Mouse (Mus musculus): Measurements from ENCODE around the gene Triobp. TPM values are rescaled to one million over a fixed set of nuclear protein-coding genes. Genes with fewer than 3 reads are reported as not detected.
"Not testable (repeated sequence)": the region's sequence is repeated elsewhere in the genome, so short reads cannot be mapped to it uniquely, and the experiment has no call there.

Triobp gene
- polyA plus RNA-seq, 1 experiment from 2014 or later, result 21.0 TPM

- Histone ChIP-seq H3K9me3 (replicated peaks) (no peaks in the 10 kb centered on the region), H3K4me2 (peak within 1 kb of the TSS; percentile 89), H3K27me3 (replicated peaks) (peaks cover 94% of the 10 kb centered on the region), H3K9ac (peak within 1 kb of the TSS; percentile 91), H3K4me3 (peak within 1 kb of the TSS; percentile 65), H3K4me1 (peaks cover 61% of the 10 kb centered on the region), H3K27ac (peak within 1 kb of the TSS; percentile 85), H3K36me3 (no peaks in the 10 kb centered on the region)
- ATAC-seq, result peak; percentile 38
- WGBS (ENCODE audit: insufficient replicate concordance), result under 1% methylated on average over 58 of the region's 58 CpGs
Observed at GRCm38 (mm10) chr15:79028237-79028738, 80.8 kb downstream of the Triobp start, which contains the start of gene H1f0. Gene H1f0, plus strand, starts transcription at chr15:79028450.

DNA sequence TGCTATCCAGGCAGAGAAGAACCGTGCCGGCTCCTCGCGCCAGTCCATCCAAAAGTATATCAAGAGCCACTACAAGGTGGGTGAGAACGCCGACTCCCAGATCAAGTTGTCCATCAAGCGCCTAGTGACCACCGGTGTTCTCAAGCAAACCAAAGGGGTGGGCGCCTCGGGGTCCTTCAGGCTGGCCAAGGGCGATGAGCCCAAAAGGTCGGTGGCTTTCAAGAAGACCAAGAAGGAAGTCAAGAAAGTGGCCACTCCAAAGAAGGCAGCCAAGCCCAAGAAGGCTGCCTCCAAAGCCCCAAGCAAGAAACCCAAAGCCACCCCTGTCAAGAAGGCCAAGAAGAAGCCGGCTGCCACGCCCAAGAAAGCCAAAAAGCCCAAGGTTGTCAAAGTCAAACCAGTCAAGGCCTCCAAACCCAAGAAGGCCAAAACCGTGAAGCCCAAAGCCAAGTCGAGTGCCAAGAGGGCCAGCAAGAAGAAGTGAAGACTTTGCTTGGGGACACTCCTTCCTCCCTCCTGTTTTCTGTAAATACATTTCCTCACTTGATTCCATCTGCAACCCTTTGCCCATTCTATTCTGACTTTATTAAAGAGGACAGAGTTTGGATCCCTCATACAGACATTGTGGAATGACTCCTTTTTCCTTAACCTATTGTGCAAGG, 81.4 kb downstream of the Triobp start:
- H3K4me3 ChIP-seq, result peak overlapping the region; percentile 65
- 23% methylated on average over 16 of the region's 16 CpGs for WGBS (ENCODE audit: insufficient replicate concordance)
- no peaks in the 10 kb centered on the region for H3K9me3 ChIP-seq (replicated peaks)
- peak overlapping the region; percentile 89 for H3K4me2 ChIP-seq
- H3K27me3 ChIP-seq (replicated peaks), result peaks cover 92% of the 10 kb centered on the region
- ATAC-seq, result no peak
- H3K9ac ChIP-seq, result peak overlapping the region; percentile 91
- H3K27ac ChIP-seq, result peak overlapping the region; percentile 85
- H3K36me3 ChIP-seq, result no peaks in the 10 kb centered on the region
- H3K4me1 ChIP-seq, result peaks cover 56% of the 10 kb centered on the region

DNA sequence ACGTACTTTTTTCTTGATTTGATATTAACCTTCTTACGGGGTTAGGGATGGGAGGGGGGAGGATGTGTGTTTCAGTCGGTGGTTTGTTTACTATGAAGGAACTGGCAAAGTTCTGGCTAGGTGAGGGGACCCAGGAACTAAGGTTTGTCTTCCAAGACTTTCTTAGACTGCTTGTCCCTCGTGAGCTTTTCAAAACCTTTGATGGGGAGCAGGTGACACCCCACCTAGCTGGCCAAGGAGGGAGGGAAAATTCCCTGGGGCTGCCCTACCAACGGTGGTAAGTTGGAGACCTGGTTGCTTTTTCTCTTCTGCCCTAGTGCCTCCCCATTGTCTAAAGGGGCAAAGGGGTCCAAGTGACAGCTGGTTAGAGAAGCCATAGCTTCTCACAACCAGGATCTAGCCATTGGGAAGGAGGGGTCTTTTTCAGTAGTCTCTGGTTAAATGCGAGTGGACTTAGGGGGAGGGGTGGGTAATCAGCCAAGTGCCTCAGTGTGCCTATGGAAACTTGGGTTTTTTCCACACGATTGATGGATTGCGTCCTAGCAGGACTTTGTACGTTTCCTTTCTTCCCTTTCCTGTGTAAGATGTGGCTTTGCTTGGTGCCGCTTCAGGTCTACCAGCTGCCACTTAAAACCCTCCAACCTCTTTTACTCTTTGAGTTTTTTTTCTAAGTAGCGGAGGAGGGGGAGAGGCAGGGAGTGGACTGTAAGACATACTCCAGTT, 82.2 kb downstream of the Triobp start:
- no peak for ATAC-seq
- Histone ChIP-seq H3K36me3 (no peaks in the 10 kb centered on the region), H3K27me3 (replicated peaks) (peaks cover 93% of the 10 kb centered on the region), H3K27ac (0 out of 2 replicates have a peak overlapping the region, but pooled peaks have one; percentile 23), H3K9ac (peak overlapping the region; percentile 91), H3K4me3 (peak overlapping the region; percentile 65), H3K4me2 (peak overlapping the region; percentile 89), H3K4me1 (peaks cover 56% of the 10 kb centered on the region), H3K9me3 (replicated peaks) (no peaks in the 10 kb centered on the region)
- 13% methylated on average over 11 of the region's 11 CpGs for WGBS (ENCODE audit: insufficient replicate concordance)

DNA sequence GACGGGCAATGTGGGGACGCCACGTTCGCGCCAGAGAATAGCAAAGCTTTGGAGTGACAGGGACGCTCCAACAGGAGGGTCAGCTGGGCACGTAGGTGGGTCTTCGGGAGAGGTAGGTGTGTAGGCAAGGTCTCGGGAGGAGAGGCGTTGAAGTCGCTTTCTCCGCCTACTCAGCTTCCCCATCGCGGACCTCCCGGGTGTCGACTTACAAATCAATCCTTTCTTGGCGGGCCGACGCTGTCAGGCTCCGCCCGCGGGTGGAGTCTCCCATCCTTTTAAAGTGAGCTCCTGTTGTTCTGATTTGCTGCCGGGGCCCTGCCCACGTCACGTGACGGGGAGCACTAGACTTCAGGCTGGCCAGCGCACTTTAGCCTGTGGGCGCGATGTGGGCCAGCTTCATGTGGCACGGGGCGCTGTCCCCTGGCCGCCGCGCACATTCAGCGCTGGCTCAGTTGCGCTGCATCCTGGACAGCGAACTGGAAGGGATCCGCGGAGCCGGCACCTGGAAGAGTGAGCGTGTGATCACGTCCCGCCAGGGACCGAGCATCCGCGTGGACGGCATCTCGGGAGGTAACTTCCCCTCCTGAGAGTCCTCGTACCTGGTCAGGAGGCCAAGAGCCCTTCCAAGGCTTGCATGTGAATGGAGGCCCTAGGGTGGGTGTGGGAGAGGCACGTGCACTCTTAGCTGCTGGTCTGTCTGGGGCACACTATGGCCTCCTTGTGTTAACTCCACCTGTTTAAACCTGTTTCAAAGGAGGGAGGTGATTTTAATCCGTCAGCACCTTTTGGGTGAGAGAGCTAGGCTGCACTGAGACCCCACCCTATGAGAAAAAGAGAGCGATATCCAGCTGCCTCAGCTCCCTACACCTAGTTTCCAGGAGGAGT, 83.3 kb downstream of the Triobp start:
- H3K9me3 ChIP-seq (replicated peaks), result no peaks in the 10 kb centered on the region
- 3% methylated on average over 52 of the region's 52 CpGs for WGBS (ENCODE audit: insufficient replicate concordance)
- peaks cover 4% of the 10 kb centered on the region; the same call in 1 of the 2 replicates for H3K36me3 ChIP-seq
- peaks cover 50% of the 10 kb centered on the region for H3K4me1 ChIP-seq
- H3K27me3 ChIP-seq (replicated peaks), result peaks cover 82% of the 10 kb centered on the region
- no peak overlapping the region for H3K27ac ChIP-seq
- H3K4me2 ChIP-seq, result peak overlapping the region; percentile 89
- H3K9ac ChIP-seq, result peak overlapping the region; percentile 91; the same call in 1 of the 2 replicates
- peak overlapping the region; percentile 65 for H3K4me3 ChIP-seq
- peak; percentile 69 for ATAC-seq

GRCm38 (mm10) chr15:79031908-79032307, 84.4 kb downstream of the Triobp start:
- not testable (repeated sequence) for H3K4me3 ChIP-seq; H3K9me3 ChIP-seq (replicated peaks); ATAC-seq; H3K9ac ChIP-seq; H3K27ac ChIP-seq
- Histone ChIP-seq H3K27me3 (replicated peaks) (peaks cover 79% of the 10 kb centered on the region), H3K4me2 (peak overlapping the region; percentile 89; the same call in 1 of the 2 replicates), H3K36me3 (peaks cover 14% of the 10 kb centered on the region), H3K4me1 (peaks cover 45% of the 10 kb centered on the region)
- WGBS (ENCODE audit: insufficient replicate concordance), result 80% methylated on average over 5 of the region's 5 CpGs

DNA sequence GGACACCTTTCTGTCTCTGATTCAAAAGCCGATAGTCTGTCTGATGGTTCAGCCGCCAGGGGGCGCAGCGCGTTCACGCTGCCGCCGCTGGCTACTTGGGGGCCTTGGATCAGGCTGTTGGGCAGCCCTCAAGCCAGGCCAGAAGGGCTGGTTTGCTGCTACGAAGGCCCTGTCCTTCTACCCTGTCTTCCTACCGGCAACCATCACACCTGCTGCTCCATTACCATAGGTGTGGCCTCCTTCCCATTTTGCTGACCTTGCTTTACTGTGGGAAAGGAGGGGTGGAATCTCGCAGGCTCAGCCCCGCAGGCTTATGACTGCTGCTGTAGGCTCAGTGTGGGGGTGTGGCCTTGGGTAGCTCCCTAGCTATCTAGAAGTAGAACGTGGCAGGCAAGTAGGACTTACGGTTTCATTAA, 90.4 kb downstream of the Triobp start:
- WGBS (ENCODE audit: insufficient replicate concordance), result 6% methylated on average over 14 of the region's 14 CpGs
- ATAC-seq, result peak; percentile 58
- peak overlapping the region; percentile 46 for H3K27ac ChIP-seq

GRCm38 (mm10) chr15:79038331-79038730, 90.8 kb downstream of the Triobp start:
- H3K9ac ChIP-seq, result no peak overlapping the region
- no peak for ATAC-seq
- no peak overlapping the region for H3K4me3 ChIP-seq
- peak overlapping the region; percentile 62 for H3K4me2 ChIP-seq
- 58% methylated on average over 10 of the region's 10 CpGs for WGBS (ENCODE audit: insufficient replicate concordance)
- H3K27ac ChIP-seq, result peak overlapping the region; percentile 46
- H3K4me1 ChIP-seq, result peaks cover 48% of the 10 kb centered on the region
- H3K9me3 ChIP-seq (replicated peaks), result no peaks in the 10 kb centered on the region
- peaks cover 17% of the 10 kb centered on the region for H3K36me3 ChIP-seq
- peaks cover 66% of the 10 kb centered on the region for H3K27me3 ChIP-seq (replicated peaks)

More for the DNA sequence above, 90.4 kb downstream of the Triobp start:
- Histone ChIP-seq H3K27me3 (replicated peaks) (peaks cover 62% of the 10 kb centered on the region), H3K4me1 (peaks cover 44% of the 10 kb centered on the region), H3K36me3 (peaks cover 17% of the 10 kb centered on the region), H3K9me3 (replicated peaks) (no peaks in the 10 kb centered on the region), H3K4me3 (peak overlapping the region; percentile 14), H3K9ac (0 out of 2 replicates have a peak overlapping the region, but pooled peaks have one; percentile 2), H3K4me2 (peak overlapping the region; percentile 62)

GRCm38 (mm10) chr15:79038853-79039252, 91.3 kb downstream of the Triobp start:
- H3K27ac ChIP-seq, result no peak overlapping the region

DNA sequence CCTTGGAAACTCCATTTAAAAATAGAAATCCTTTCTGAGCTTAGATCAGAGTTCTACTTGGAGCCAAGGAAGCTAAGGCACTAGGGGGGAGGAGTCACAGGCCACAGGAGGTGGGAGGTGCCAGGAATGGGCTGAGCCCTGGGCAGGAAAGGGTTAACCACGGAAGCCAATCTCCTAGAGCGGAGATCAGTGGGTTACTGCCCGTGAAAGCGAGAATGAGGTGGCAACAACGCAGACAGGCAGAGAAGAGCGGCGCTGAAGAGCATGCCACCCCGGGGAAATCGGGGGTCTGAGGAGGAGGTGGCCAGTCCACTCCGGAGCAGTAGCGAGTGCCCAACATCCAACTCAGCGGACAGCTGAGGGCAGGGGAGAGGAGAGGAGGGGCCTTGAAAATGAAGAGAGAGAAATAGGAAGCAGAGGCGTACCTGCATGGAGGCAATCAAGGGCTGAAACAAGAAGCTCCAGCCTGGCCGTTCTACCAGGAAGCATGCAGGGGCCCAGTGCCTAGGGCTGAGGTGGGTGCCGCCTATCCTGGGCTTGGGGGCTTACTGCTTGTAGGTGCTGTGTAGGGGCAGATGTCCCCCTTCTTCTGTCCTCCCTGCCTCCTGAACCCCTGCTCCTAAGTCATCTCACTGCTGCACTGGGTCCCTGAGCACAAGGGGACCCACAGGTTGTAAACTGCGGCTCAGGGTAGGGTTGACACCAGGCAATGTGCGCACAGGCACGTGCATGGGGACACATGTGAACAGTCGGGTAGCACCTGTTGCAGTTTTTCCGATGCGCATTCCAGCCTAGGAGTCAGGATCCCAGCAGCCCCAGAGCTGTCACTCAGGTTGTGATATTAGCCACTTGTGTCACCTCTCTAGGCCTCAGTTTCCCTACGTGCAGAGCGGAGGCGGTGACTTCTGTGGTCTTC, 93.2 kb downstream of the Triobp start:
- Histone ChIP-seq H3K27ac (no peak overlapping the region), H3K36me3 (peaks cover 14% of the 10 kb centered on the region), H3K4me3 (peak overlapping the region; percentile 34), H3K9me3 (replicated peaks) (no peaks in the 10 kb centered on the region), H3K9ac (peak overlapping the region; percentile 36; the same call in 1 of the 2 replicates), H3K4me2 (peak overlapping the region; percentile 64), H3K27me3 (replicated peaks) (peaks cover 80% of the 10 kb centered on the region), H3K4me1 (peaks cover 61% of the 10 kb centered on the region)
- ATAC-seq, result no peak
- WGBS (ENCODE audit: insufficient replicate concordance), result 13% methylated on average over 24 of the region's 24 CpGs

More at GRCm38 (mm10) chr15:79038853-79039252, 91.3 kb downstream of the Triobp start:
- peaks cover 53% of the 10 kb centered on the region for H3K4me1 ChIP-seq
- H3K4me3 ChIP-seq, result no peak overlapping the region
- WGBS (ENCODE audit: insufficient replicate concordance), result 14% methylated on average over 7 of the region's 7 CpGs
- H3K4me2 ChIP-seq, result peak overlapping the region; percentile 62
- H3K9ac ChIP-seq, result no peak overlapping the region
- no peaks in the 10 kb centered on the region for H3K9me3 ChIP-seq (replicated peaks)
- peaks cover 17% of the 10 kb centered on the region for H3K36me3 ChIP-seq
- peaks cover 68% of the 10 kb centered on the region for H3K27me3 ChIP-seq (replicated peaks)
- peak; percentile 74 for ATAC-seq

DNA sequence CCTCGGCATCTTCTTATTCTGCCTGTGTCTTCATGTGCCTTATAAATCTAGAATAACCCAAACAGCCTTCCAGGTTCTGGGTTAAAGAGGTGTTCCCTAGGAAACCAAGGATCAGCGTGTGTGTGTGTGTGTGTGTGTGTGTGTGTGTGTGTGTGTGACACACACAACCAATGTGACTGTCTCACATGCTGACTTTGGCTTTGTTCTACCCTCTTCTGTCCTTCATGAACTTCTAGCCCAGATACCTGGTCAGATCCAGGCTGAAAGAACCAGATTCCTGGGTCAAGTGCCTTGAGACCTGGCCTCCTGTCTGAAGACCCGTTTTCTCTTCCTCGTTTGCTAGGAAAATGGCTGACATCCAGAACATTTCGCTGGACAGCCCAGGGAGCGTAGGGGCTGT, 94.1 kb downstream of the Triobp start, which contains the start of gene Galr3:
Gene Galr3 (plus strand): TSS at position 301 of the 400 bp plus-strand sequence.
- Histone ChIP-seq H3K36me3 (peaks cover 5% of the 10 kb centered on the region), H3K9me3 (replicated peaks) (no peaks in the 10 kb centered on the region), H3K27ac (no peak within 1 kb of the TSS), H3K4me3 (peak within 1 kb of the TSS; percentile 58), H3K4me1 (peaks cover 61% of the 10 kb centered on the region), H3K9ac (peak within 1 kb of the TSS; percentile 50; the same call in 1 of the 2 replicates), H3K4me2 (peak within 1 kb of the TSS; percentile 85), H3K27me3 (replicated peaks) (peaks cover 79% of the 10 kb centered on the region)
- ATAC-seq, result no peak
- 63% methylated on average over 6 of the region's 6 CpGs for WGBS (ENCODE audit: insufficient replicate concordance)

Measured in liver, embryonic 12.5 days (tissue).